Mouse (Mus musculus) cerebellum, adult (tissue): ENCODE measurements around the gene Shc3.

ENCODE experiments used
- ATAC-seq: cut with Nextera tagmentation; 2 replicates; pipeline ENCODE4 v1.9.2; 2017; ENCODE audit warnings: mild to moderate bottlenecking, moderate library complexity, mixed read lengths; ENCODE audit not compliant: insufficient number of reproducible peaks, low FRiP score, low TSS enrichment

Gene Shc3

GRCm38 (mm10) chr13:51392256-51392655, 177.0 kb downstream of the Shc3 start:
- no peak for ATAC-seq

- ATAC-seq, result no peak
Observed at GRCm38 (mm10) chr13:51391359-51391916, 177.8 kb downstream of the Shc3 start.

DNA sequence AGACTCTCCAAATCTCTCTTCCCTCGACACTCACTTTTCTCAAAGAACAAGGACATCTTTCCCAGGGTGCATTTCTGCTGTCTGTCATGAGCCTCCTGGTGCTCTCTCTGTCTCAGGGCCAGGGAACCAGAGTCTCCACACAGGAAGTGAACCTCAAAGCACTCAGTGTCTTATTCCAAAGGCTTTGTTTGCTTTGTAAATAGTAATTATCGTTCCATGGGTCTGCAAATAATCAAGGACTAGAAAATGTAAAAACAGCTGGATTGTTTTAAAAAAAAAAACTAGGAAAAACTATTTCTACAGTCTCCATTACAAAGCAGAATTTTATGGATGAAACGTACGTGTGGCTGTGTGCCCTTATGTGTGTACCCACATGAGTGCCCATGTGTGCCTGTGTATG, 178.8 kb downstream of the Shc3 start:
- ATAC-seq, result no peak

DNA sequence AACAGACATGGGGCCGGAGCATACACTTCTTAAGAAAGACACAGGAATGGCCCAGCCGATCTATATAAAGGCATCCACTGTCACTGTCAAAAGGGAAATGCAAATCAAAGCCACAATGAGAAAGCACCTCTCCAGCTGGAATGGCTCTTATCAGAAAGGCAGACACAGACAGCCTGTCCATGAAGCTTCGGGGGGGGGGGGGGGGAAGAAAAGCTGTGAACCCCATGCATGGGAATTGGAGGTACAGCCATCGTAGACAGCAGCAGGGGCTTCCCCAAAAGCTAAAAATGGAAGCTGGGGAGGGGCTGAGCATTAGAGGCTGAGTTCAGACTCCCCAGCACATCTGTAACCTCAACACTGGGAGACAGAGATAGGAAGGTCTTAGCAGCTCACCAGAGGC, 181.3 kb downstream of the Shc3 start:
- no peak for ATAC-seq

DNA sequence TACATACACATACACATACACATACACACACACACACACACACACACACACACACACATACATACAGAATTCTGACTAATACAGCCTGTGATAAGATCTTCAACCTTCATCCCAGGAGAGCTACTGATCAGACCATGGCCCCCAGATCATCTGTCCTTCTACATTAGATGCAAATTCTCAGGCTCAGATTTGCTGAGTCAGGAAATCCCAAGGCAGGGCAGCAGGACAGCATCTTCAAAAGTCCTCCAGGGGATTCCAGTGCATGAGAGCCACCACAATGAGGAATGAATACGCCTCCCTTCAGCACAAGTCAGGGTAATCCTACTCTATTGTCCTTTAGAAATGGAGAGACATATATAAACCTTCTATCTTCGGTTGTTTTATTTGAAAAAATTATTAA, 184.3 kb downstream of the Shc3 start:
- ATAC-seq, result no peak

- no peak for ATAC-seq
Observed at GRCm38 (mm10) chr13:51381498-51381897, 187.7 kb downstream of the Shc3 start.
